Mouse (Mus musculus): ENCODE measurements around the gene Dusp9.

Dusp9 gene

GRCm38 (mm10) chrX:73639255-73639675 is at the start of gene Dusp9:
Dusp9 (plus strand) TSS chrX:73639419.
- DNase-seq = peak in 1 of 2 experiments; percentile 37

GRCm38 (mm10) chrX:73593212-73593611 is 46.0 kb upstream of the Dusp9 start:
- DNase-seq = peak in 1 of 2 experiments; percentile 30

DNA sequence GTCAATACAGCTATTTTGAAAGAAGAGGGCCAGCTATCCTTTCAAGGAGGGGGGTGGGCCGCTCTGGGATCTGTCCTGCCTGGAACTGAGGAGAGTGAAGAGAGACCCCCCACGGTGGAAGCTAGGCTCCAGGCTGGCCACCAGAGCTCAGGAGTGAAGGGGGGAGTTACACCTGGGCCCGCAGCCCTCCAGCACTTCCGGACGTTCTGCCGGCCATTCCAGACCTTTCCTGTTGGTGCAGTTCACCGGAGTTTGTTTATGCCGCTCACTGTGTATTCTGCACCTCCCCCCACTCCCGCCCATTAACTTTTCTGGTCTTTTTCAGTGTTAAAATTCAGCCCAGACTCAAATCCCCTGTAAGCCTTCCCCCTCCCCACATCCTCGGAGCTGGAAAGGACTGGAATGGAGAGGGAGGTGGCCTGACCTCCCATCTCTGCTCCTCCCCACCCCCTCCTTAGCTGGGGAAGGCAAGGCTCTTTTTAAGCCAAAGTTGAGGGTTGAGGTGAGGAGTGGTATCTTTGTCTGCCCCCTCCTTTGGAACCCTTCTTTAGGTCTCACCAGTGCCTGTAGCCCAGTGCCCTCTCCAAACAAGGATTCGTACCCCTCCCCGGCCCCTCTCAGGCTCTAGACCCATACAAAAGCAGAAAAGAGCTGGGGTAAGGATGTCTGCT is 44.6 kb upstream of the Dusp9 start:
- DNase-seq = no peak

DNA sequence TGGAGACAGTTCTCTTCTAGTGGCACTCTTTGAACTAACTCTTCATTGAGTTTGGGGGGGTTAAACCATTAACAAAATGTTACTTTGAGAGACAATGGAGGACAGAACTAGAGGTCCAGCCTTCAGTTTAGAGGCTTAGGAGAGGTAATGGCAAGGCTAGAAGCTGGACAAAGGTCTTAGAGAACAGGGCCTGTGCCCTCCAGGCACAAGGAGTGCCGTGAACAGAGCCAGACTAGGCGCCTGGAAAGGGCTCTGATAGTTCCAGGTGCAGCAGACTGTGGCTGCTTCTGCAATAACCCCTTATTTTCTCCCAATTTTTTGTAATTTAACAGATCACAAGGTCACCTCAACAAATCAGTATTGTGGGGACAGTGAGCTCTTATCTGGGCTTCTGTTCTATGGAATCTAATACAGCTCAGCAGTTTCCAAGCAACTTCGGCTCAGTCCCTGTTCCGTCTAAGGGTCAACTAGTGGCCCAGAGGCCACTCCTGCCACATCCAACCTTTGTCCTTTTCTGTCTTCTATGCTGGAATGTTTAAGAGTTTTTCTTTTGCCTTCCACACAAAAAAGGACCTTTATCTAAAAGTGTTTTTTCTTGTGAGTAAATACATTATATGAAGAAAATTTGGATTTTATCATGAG is 43.8 kb upstream of the Dusp9 start:
- no peak for DNase-seq

- DNase-seq = no peak
These were observed 37.8 kb upstream of the Dusp9 start for GRCm38 (mm10) chrX:73601456-73601855.

DNA sequence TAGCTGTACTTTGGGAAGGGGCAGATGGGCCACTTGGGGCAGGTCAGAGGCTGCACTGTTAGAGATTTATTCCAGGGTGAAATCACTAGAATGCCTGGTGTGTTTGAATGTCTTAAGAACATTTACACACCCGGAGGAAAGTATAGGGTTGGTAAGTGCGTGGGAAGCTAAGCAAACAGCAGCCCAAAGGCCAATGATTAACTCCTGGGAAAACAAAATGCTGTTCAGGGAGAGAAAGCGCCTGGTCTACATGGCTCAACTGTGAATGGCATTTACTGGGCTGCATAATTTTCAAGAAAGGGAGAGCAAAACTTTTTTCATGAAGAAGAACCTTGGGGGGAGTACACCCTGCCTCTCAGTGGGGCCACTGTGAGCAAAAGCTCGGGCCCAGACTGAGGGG is 25.6 kb upstream of the Dusp9 start:
- no peak for DNase-seq

- DNase-seq = no peak
These were observed 23.3 kb upstream of the Dusp9 start for GRCm38 (mm10) chrX:73615876-73616275.

DNA sequence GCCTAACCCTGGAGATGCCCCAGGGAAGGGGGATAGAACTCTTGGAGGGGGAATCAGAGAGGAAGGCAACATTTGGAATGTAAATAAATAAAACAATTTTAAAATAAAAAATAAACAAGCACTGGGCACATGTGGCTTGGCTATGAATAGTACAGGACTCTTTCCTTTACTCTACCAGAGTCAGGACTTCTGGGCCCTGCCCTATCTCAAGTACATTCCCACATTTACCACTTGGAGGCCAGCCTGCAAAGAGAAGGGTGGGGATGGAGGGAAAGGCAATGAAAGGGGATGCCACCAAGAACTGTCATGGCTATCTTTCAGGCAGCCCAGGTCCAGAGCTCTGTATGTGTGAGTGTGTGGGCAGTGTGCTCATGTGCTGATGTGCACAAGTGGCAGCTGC is 19.8 kb upstream of the Dusp9 start:
- DNase-seq = no peak

- DNase-seq = no peak
These were observed 19.3 kb upstream of the Dusp9 start for GRCm38 (mm10) chrX:73619890-73620289.

GRCm38 (mm10) chrX:73626981-73627380 is 12.2 kb upstream of the Dusp9 start:
- peak in 1 of 2 experiments; percentile 59 for DNase-seq

DNA sequence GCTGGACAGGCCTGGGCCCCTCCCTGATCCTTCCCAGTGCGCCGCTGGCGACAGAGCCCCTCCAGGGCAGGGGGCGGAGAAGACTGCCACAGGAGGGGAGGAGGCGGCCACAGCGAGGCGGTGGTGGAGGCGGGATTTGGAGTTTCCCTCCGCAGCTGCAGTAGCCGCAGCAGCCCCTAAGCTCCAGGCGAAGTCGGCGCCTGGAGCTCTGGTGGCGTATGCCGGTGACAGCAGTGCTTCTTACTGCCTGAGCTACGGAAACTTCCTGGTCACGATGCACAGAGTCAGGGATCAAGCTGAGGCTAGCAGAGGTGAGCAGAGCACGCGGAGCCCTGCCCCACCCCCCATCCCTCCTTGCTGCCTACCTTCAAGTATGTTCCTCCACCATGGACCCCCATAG is 3.8 kb upstream of the Dusp9 start:
- no peak for DNase-seq

DNA sequence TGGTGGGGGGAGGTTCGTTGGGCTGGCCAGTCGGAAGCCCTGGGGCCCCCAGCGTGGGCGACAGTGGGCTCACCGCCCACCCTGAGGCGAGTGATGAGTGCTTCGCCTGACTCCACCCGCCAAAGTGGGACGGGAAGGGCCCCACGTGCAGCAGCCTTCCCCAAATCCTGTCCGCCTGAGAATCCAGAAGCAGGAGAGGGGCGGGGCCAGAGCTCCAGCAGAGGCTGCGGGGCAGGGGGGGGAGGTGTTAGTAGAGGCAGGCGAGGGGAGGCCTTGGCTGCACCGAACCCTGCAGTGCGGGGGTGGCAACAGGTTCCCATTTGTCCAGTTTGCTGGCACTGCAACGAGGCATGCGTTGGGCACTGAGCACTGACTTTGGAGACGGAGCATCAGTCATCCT is 1.8 kb upstream of the Dusp9 start:
- DNase-seq = no peak

DNA sequence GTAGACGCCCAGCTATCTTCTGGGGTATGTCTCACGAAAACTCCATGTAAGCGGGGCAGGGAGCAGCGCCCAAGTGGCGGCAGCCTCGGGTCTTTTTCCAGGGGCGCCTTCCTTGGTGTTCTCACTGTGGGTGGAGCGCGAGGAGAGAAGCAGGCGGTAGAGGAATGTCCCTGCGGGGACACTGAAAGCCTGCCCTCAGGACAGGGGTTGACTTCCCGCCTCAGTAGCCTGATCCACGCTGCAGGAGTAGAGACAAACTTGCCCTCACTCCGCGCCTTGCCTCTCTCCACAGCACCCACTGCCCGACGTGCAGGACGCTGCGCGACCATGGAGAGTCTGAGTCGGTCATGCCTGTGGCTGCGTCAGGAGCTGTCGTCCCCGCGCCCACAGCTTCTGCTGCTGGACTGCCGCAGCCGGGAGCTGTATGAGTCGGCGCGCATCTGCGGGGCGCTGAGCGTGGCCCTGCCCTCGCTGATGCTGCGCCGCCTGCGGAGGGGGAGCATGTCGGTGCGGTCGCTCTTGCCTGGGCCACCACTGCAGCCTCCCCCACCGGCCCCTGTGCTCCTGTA is 766 bp downstream of the Dusp9 start:
- DNase-seq = no peak

DNA sequence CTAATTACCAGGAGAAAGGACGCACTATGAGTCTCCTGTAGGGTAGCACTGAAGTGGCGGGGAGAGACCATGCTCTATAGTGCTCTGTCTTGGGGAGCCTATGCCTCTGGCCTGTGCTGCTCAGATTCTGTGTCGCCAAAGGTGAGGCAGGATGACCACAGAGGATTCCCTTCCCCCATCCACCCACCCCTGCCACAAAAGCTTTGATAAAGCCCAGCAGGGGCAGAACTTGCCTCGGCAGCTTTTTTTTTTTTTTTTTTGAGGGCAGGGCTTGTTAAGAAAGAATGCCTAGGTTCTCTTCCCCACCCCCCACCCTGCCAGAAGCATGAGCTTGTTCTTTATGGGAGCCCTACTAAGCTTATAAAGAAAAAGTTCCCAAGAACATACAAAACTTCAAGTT is 5.9 kb downstream of the Dusp9 start:
- DNase-seq = no peak

DNA sequence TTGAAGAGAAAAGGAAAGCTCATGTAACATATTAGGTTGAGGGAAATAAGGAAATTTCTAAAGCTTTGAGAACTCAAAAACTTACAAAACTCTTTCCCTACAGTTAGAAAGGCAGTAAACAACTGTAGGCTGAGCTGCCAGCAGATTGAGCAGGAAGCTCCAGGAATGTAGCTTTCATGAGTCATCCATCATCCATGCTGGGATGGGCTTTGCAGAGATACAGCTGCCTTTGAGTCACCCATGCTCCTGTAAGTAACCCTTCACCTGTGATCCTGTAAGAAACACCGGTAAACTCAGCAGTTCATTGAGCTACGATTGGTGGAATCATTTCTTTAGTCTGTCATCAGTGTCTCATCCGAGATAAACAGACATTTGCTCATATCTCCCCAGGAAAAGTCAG is 11.7 kb downstream of the Dusp9 start:
- DNase-seq = no peak

DNA sequence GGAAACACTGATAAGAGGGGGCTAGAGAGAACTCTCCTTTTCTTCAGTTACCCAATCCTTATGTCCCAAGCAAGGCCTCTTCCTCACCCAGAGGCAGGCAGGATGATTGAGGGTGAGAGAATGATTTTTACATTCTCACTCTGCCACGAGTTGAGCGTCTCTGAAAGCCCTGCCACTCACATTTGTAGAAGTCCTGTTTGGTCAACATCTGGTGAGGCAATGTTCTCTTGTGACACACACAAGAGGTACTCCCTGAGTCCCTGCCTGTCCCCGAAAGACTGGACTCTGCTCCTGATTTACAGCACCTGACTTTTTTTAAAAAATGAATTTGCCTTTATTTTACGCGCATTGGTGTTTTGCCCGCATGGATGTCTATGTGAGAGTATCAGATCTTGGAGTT is 14.2 kb downstream of the Dusp9 start:
- DNase-seq = no peak

DNA sequence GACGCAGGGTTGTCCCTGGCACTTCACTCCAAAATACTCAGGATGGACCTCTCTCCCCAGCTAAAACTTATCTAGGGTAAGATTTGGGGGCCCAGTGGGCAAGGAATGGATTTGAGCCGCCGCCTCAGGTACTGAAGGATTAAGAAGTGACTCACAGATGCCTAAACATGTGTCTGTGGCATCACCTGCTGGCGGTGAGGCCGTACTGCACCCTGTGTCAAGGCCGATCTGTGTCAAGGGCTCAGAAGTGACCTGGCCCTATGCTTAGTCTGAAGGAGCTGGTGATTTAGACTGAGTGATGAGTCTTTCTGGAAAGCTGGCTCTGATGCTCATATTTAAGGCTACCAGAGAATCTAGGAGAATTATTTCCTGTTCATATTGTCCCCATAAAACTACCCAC is 15.0 kb downstream of the Dusp9 start:
- peak; percentile 62 to 89 for DNase-seq

DNA sequence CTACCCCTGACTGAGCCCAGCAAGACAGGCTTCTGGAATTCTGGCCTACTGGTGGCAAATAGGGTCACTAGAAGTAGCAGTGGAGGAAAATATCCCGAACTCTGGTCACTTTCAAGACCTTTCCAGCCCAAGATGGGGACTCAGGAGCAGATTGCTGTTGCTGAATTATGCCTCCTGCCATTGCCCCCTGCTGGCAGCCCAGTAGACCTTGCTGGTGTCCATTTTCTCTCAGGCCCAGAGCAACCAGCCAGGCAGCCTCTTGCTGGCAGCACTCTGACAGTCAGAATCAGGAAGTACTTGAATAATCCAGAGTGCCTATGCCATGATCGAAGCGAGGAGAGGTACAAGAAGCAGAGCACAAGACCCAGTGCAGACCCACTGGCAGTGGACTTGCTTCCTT is 16.3 kb downstream of the Dusp9 start:
- peak in 1 of 2 experiments; percentile 10 for DNase-seq

GRCm38 (mm10) chrX:73658391-73658790 is 19.2 kb downstream of the Dusp9 start:
- no peak for DNase-seq

DNA sequence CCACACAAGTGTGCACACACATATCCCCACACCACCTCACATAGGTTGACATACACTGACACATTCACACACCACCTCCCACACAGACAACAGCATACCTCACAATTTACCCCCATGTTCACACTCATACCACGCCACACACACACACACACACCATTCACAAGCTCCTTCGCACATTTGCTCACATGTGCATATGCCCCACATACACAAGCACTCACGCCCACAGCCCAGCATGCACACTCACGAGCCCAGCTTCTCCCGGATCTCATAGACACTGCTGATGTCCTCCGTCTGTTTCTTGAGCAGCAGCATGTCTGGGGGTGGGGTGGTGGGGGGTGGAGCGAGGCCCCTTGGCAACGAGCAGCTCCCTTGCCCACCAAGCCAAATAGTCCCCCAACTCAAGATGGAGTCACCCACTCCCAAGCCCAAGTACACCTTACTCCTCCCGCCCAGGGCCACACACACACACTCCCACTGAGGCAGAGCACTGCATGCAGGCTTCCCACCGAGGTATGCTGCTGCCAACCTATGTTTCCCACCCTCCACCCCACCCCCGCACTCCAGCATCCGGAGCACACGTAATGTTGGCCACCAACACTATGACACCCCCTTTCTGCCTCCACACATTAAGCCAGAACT is 19.8 kb downstream of the Dusp9 start:
- no peak for DNase-seq

DNA sequence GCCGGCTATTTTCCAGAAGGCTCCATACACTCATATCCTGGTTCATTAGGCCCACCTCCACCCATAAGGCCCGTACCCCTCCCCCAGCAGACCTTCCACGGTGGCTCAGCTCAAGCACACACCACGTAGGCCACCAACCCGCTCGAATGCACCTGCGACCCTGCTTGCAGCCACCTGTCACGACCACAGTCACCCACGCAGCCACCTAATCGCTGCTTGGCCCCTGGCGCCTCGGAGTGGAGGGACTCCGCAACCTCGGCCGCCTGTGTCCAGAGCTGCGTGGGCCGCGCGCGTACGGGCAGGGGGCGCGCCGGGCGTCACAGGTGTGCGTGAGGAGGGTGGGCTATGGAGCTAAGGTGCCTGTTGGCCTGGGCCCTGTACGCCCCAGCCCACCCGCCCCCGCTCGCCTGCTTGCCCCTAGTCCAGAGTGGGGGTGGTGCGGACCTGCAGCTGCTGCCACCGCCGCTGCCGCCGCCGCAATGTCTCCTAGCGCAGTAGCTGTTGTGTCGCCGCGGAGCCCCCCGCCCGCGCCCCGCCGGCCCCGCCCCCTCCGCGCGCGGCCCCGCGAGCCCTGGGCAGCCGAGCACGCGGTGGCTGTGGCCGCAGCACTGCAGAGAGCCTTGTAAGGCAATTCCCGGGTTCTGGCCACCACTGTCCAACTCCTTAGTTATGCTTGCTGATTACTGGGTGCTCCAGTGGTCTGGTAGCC is 20.5 kb downstream of the Dusp9 start, which contains the start of gene Pnck:
TSS of gene Pnck (minus strand) at position 543 of the 709 bp plus-strand sequence.
- DNase-seq = peak; percentile 50 to 58

- DNase-seq = no peak
These were observed 21.1 kb downstream of the Dusp9 start for GRCm38 (mm10) chrX:73660284-73660665.

- no peak for DNase-seq
These were observed 23.9 kb downstream of the Dusp9 start for GRCm38 (mm10) chrX:73663143-73663542.

All from cerebellum, postnatal 25 days (tissue).